Mouse (Mus musculus): ENCODE measurements at regions not wholly inside any gene's neighbourhood (a gene's known extent, or its start where the extent isn't known, plus 50 kb on each side); places are given as distances from the start of the nearest gene placed in this dataset.

GRCm38 (mm10) chr16:5431689-5432088 is 175.9 kb upstream of the Eef2kmt start:
- TF ChIP-seq CTCF (IDR thresholded peaks at IDR 0.05; ENCODE audit: extremely low read depth, insufficient read length, insufficient replicate concordance, low read depth, low read length) (no peak), POLR2A (IDR thresholded peaks at IDR 0.05; ENCODE audit: low read depth, low read length) (no peak)
